Mouse (Mus musculus) brain, adult 2 months (tissue): Measurements from ENCODE around the gene Arhgap24.
A peak's percentile ranks its signal among the peaks of the same experiment; 100 is the strongest.

Experiments used
- DNase-seq: peaks from one replicate; pipeline ENCODE4 v3.0.0; 2011; ENCODE audit warnings: low read depth, low spot score

Gene Arhgap24

DNA sequence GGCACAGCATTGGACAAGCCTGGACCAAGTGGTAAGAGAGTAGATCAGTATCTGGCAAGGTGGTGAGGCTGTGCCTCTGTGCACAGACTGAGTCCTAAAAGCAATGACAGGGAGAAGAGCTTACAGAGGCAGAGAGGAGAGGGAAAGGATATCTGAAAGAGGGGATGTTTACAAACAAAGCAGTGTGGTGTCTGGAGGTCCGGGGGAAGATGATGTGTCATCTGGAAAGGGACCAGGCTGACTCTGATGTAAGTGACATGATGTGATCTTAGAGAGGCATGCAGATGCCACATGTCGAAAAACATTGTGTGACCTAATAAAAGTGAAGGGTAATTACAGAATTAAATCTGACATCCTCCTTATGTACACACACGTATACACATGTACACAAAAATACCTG, 307.2 kb downstream of the Arhgap24 start:
- no peak for DNase-seq

DNA sequence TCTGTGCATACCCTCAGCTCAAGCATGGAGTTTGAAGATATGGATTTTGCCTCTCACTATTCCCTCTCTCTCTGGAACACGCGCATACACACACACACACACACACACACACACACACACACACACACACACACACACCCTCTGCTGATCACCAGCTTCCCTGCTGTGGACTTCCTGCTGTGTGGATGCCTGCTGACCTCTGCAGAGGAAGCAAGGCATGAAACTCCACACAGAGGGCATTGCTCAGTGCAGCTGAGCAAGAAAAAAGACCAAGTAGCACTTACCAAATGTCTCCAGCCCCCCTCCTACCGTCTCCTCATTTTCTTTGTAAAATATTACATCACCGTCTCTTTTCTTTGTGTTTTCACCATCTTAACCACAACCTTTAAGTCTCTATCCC, 310.1 kb downstream of the Arhgap24 start:
- DNase-seq = peak; percentile 18

GRCm38 (mm10) chr5:102793536-102793935, 312.3 kb downstream of the Arhgap24 start:
- no peak for DNase-seq

- no peak for DNase-seq
Observed at GRCm38 (mm10) chr5:102801469-102801868, 320.3 kb downstream of the Arhgap24 start.

DNA sequence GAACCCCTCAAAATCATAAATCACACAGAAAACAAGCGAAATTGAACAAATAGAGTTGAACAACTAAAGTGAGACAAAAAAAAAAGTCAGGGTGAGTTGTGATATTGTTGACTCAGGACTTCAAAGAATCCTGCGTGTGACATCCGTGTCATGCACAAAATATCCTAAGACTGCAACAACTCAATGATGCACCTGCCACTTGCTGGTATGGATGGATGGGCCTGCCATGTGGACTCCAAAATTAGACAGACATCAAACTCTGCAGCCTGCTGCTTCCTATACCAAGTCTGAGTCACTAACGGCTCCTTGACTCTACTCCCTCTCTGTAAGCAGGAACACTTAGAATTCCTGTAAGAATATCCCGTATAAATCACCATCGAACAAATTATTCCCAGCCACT, 321.6 kb downstream of the Arhgap24 start:
- no peak for DNase-seq

DNA sequence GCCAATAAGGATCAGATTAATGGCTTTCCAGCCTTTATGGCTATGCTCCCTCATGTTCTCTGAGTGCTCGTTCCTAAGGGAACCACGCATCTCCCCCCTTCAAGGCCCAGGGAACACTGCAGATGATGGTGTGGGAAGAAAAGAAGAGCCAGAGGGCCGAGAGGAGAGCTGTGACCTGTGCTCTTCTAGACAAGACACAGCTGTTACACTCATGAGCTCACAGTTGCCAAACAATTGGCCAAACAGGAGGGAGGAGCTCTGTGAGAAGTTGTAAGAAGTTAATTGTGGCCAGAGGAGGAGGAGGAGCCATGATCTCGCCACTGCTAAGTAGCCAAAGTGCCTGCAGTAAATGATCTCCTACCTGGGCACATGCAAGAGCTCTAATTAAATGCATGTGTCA, 322.5 kb downstream of the Arhgap24 start:
- DNase-seq = no peak

DNA sequence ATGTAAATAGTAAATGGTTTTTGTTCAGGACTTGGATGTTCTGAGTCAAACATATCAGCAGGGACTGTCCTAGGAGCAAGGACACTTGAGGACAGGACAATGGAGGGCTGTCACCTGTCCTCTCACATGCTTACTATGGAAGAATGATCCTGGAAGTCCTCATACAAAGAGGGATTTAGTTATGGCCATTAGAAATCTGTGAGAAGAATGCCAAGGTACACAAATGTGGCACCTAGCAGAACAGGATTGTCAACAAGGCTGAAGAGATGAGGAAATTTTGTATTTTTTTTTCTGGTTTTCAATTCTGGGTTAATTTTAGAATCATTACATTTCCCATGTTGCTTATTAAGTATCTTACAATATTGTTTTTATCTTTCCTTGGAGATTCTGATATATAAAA, 326.3 kb downstream of the Arhgap24 start:
- no peak for DNase-seq

GRCm38 (mm10) chr5:102810366-102810957, 329.3 kb downstream of the Arhgap24 start:
- no peak for DNase-seq

DNA sequence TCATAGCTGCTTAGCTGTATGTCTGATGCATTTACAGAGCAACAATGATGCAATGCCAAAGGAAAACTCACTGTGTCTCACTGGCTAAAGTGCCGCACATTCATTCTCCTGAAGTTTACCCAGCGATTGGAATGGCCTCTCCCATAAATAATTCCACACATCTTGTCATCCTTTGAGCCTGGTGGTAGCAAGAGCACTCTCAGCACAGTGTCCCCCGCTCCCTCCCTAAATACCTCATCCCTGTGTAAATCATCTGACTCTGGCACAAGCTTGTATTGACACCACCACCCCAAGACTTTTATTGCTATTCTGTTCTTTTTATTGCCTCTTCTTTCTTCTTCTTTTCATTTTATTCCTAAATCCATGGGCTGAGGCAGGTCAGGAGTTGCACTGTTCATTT, 332.1 kb downstream of the Arhgap24 start:
- no peak for DNase-seq

DNA sequence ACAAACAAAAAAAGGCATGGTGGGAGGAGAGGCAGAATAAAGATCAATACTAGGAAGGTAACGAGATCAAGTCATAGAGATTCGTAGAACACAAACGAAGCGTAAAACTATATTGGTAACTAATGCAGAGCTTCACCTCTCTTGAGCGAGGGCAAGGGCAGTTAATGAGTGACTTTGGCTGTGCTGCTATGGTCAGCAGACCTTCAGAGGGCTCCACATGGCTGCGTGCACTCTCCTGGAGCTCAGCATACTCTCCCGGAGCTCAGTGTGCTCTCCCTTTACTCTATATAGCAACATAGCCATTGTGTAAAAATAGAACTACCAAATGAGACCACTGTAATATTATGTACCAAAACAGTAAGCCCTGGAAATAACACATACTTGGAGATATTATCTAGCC, 336.4 kb downstream of the Arhgap24 start:
- DNase-seq = no peak

GRCm38 (mm10) chr5:102825538-102825937, 344.3 kb downstream of the Arhgap24 start:
- DNase-seq = peak; percentile 34

DNA sequence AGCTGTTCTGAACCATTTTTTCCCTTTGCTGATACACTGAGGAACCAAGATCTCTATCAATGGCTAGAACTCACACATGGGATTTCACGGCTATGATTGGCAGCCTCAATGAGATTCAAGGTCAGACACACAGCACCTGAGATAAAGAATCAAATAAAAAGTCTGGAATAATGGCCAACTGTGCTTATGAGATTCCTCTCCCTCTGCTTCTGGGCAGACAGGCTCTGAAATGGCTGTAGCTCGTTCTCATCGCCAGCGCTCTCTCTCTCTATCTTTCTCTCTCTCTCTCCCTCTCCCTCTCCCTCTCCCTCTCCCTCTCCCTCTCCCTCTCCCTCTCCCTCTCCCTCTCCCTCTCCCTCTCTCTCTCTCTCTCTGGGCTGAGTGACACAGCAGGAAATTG, 357.9 kb downstream of the Arhgap24 start:
- DNase-seq = no peak

DNA sequence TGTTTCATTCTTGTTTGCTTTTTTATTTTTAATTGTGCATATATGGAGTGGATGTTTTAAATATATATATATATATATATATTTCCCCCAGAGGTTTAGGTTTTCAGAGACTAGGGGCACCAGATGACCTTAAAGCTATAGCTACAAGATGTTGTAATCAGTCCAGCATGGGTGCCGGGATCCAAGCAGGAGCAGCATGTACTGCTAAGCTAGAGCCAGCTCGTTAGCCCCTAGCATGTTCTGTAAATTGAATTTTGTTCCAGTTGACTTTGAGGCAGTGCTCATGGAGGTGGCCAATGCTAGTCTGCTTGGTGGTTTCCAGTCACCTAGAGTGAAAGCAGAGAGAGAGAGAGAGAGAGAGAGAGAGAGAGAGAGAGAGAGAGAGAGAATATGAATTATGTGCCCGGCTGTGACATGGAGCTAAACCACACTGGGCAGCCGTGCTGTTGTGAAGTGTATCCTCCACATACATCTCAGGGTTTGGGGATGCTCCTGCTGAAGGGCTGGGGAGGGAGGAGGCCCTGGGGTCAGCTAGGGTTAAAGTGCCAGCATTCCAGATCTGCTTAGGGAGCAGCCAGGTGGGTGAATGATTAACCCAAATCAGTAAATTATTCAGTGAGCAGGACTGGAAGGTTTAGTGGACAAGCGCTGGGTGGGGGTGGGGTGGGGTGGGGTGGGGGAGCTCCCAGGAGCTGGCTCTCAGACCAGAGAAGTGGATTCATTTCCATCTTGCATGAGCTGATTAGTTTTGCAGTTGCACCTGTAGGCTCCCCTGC, 362.9 kb downstream of the Arhgap24 start:
- no peak for DNase-seq

DNA sequence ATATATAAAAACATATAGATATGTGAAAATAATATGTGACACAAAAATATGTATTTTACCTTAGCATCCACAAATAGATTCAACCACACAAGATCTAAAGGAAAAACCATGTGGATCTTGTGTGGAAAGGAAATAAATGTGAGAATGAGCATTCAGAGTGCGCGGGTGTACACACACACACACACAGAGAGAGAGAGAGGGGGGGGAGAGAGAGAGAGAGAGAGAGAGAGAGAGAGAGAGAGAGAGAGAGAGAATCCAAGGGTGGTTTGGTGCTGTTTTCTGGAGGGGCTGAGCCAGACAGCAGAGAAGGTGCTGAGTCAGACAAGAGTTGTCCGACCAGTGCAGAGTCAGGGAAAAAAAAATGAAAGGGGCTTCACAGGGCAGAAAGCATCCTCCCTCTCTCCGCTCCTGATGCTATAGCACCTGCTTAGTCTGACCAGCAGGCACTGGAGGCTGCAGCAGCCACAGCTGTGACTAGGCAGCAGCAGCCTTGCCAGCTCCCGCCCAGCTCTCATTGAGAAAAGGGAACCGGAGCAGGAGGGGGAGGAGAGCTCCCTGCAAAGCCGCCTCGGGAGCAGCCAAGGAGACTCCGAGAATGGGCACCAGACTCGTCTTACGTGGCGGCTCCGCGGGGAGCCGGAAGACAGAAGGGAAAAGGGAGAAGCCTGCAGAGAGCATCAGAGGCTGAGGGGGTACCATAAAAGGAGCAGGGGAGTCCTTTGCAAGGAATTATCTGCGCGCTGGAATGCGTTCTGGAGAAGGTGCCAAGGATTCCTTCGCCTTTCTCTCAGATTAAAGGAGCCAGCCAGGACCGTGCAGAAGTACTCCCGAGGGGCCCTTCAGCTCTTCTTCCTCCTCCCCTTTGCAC, 363.8 kb downstream of the Arhgap24 start:
- peak; percentile 93 for DNase-seq

GRCm38 (mm10) chr5:102845800-102846199, 364.6 kb downstream of the Arhgap24 start:
- no peak for DNase-seq

- DNase-seq = no peak
Observed at GRCm38 (mm10) chr5:102847859-102848258, 366.7 kb downstream of the Arhgap24 start.

- no peak for DNase-seq
Observed at GRCm38 (mm10) chr5:102851761-102852160, 370.6 kb downstream of the Arhgap24 start.

- DNase-seq = no peak
Observed at GRCm38 (mm10) chr5:102853750-102854149, 372.6 kb downstream of the Arhgap24 start.

DNA sequence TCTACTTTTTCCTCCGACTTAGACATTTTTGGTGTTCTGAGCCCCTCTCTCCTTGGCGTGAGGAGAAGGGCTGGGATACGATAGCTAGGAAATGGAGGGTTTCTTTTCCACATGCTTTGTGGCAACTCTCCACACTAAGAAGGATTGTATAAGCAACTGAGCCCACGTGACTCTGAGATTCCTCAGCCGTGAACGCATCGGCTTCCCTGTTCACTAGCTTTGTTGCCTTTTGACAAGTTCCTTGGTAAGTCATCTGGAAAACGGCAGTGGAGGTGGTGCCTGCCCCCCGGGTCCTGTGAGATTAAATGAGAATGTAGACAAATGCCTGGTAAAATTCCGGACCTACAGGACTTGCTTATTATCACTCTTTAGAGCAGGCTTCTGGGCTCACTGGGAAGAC, 374.6 kb downstream of the Arhgap24 start:
- peak; percentile 39 for DNase-seq

DNA sequence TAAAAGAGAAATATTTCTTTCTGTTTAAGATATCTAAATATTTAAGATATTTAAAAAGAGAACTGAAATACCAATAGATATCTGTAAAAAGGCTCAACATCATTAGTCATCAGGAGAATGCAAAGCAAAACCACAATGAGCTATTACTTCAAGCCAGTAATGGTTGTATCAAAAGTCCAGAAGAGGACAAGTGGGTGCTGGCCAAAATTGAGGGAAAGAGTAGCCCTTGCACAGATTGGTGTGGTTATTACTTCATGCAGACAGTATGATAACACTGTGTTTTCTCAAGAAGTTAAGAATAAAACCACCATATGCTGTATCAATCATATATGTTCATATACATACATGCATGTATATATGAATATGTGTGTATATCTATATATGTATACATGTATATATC, 376.9 kb downstream of the Arhgap24 start:
- DNase-seq = no peak

DNA sequence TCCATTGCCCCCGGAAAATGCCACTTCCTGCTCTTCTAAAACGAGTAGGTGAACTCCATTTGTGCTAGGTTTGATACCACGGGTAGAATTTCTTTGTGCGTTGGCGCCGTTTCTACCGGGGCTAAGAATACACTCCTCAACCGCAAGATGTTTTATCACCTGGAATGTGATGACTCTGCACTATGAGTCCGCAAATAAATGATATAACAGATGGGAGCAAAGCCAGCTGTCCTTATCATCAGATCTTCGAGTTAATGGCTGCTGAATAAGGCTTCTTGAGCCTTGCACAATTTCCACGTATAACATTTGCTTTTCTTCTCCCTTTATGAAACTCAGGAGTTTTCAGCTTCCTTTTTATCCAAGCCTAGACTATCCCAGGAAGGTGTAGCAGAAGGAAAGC, 378.6 kb downstream of the Arhgap24 start:
- no peak for DNase-seq

DNA sequence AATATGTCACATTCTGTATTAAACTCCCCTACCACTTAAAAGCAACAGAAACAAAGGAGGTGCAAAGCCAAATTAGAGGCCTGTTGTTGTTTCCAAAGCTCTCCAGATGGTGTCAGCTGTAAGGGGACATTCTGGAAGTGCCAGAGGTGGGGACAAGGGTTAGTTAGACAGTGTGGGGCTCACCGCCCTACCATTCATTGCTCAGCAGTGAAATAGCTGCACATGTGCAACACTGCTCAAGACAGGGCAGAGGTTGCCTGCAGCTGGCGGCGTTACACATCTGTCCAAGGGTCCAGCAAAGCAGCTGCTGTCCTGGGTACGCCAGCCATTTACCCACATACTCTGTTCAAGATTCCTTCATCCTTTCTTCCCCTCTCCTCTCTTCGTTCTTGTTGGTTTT, 387.0 kb downstream of the Arhgap24 start:
- no peak for DNase-seq
